In genomic region chr6:84578928-84579327, GRCm38 (mm10) we compare ENCODE assay signal across 10 mouse cellular contexts. TPM values are rescaled to one million over a fixed set of nuclear protein-coding genes. Genes with fewer than 3 reads are reported as not detected.
DNase-seq lines count a peak whose midpoint lies in the region; ATAC-seq and TF ChIP-seq lines count a peak whose summit lies in the region.
"Had no signal": no experiment of that assay in that cellular context is flagged by ENCODE, and none has a peak within 500 bp of the region (broad histone marks: within the 10 kb centered on the region; RNA-seq: fewer than 3 reads in every experiment).

No protein-coding gene starts in this region.

- H3K27ac ChIP-seq in left cerebral cortex, adult 2 months, result no peak overlapping the region

- intact Hi-C loops in left cerebral cortex, adult 2 months (cut with DNase I), result no loop called here

- no peak for ATAC-seq in activated CD4-positive, CD25-positive, alpha-beta regulatory T cell, adult 4 months

- no peak overlapping the region for H3K4me3 ChIP-seq in left cerebral cortex, adult 2 months

- DNase-seq in cerebellum, adult 8-10 months, result peak; percentile 26
- DNase-seq in cerebellum, postnatal 4 days (ENCODE audit: low spot score in 2 of 2), result no peak
- DNase-seq in left cerebral cortex, adult 2 months (ENCODE audit: extremely low spot score in 1 of 2, low spot score in 2 of 2), result no peak
- no peak for DNase-seq in left cerebral cortex, adult 11 months (ENCODE audit: low spot score)
- peak; percentile 29 for DNase-seq in adipocyte (ENCODE audit: low spot score)
- DNase-seq in lung, postnatal 10 days, result peak; percentile 60
- DNase-seq in ovary, postnatal 36 days (ENCODE audit: low spot score), result no peak
- DNase-seq: layer of hippocampus, postnatal 36 days had no signal

- TF ChIP-seq CTCF in left cerebral cortex, adult 2 months (IDR thresholded peaks at IDR 0.05), result peak; percentile 63

RNA-seq across cellular contexts. Expression of gene Cyp26b1, which starts 14.8 kb away (rescaled TPM):
- 10 to 100 TPM in 1 of 2 experiments, 1 to 10 TPM in 1; 7.9 to 11.9 TPM for total RNA-seq in left cerebral cortex, adult 2 months (2021)
- under 1 TPM in 1 of 2 experiments, not detected in 1; 0.52 TPM for polyA plus RNA-seq in activated CD4-positive, CD25-positive, alpha-beta regulatory T cell, adult 4 months (2017; shearing (Covaris generic))
- total RNA-seq: neutrophil, adult 5-6 weeks had no signal

Comparison
In these comparisons a context has a peak if more than half of its experiments do, and no peak if none do; other contexts are left out.
1. DNase-seq: peak in cerebellum, adult 8-10 months (single experiment), adipocyte (single experiment) and lung, postnatal 10 days (single experiment); none in cerebellum, postnatal 4 days (0 of 2), left cerebral cortex, adult 2 months (0 of 2), left cerebral cortex, adult 11 months (single experiment) and ovary, postnatal 36 days (single experiment).